9 mouse cellular contexts compared by ENCODE assay signal in genomic region chr4:141870666-141871332, GRCm38 (mm10). TPM values are rescaled to one million over a fixed set of nuclear protein-coding genes. Genes with fewer than 3 reads are reported as not detected.
A peak's percentile ranks its signal among the peaks of the same experiment; 100 is the strongest.
DNase-seq lines count a peak whose midpoint lies in the region; ATAC-seq and TF ChIP-seq lines count a peak whose summit lies in the region.
"Had no signal": no experiment of that assay in that cellular context is flagged by ENCODE, and none has a peak within 500 bp of the region (broad histone marks: within the 10 kb centered on the region; RNA-seq: fewer than 3 reads in every experiment).

No protein-coding gene starts in this region.

- no peak overlapping the region for H3K9ac ChIP-seq in hindbrain, postnatal 0 days (replicated peaks; ENCODE audit: low read length)
- no peak overlapping the region for H3K9ac ChIP-seq in hindbrain, embryonic 11.5 days (ENCODE audit: low read depth, low read length)
- H3K9ac ChIP-seq: midbrain, embryonic 12.5 days had no signal

- no peak for TF ChIP-seq POLR2A in bone marrow macrophage, adult 2 months (IDR thresholded peaks at IDR 0.05; ENCODE audit: borderline replicate concordance, low read depth, low read length)
- TF ChIP-seq POLR2A in lung, adult 2 months (IDR thresholded peaks at IDR 0.05; ENCODE audit: borderline replicate concordance, extremely low read depth, low read depth, low read length): no peak

- peak overlapping the region; percentile 38; the same call in 1 of the 2 replicates for H3K27ac ChIP-seq in hindbrain, postnatal 0 days
- H3K27ac ChIP-seq in hindbrain, embryonic 11.5 days (ENCODE audit: low read depth, low read length): no peak overlapping the region
- H3K27ac ChIP-seq in bone marrow macrophage, adult 2 months (ENCODE audit: insufficient read depth, low read depth, low read length): peak overlapping the region; percentile 96

- no peak for ATAC-seq in hindbrain, postnatal 0 days
- ATAC-seq in hindbrain, embryonic 11.5 days (ENCODE audit: low FRiP score): no peak

- 50% methylated on average over 11 of the region's 11 CpGs for WGBS in hindbrain, postnatal 0 days
- 68% methylated on average over 11 of the region's 11 CpGs for WGBS in hindbrain, embryonic 11.5 days
- 58% methylated on average over 11 of the region's 11 CpGs for WGBS in lung, adult 2 months

- no peaks in the 10 kb centered on the region for H3K27me3 ChIP-seq in hindbrain, postnatal 0 days (ENCODE audit: insufficient read depth, low read length)
- H3K27me3 ChIP-seq in hindbrain, embryonic 11.5 days (ENCODE audit: control insufficient read depth, insufficient read depth, low read length): no peaks in the 10 kb centered on the region
- H3K27me3 ChIP-seq: midbrain, embryonic 12.5 days had no signal

- DNase-seq in hindbrain, postnatal 0 days (ENCODE audit: low spot score): peak; percentile 54
- DNase-seq in hindbrain, embryonic 11.5 days (ENCODE audit: low spot score): no peak
- DNase-seq in cerebellum, postnatal 25 days: peak; percentile 67 to 75
- peak; percentile 56 for DNase-seq in lung, adult 2 months
- no peak for DNase-seq in adrenal gland, adult 18-20 months (ENCODE audit: low spot score in 2 of 2)
- no peak for DNase-seq in thymus, postnatal 0 days (ENCODE audit: low spot score)
- no peak for DNase-seq in embryo, embryonic 11 days

- TF ChIP-seq CTCF in hindbrain, postnatal 0 days (IDR thresholded peaks at IDR 0.05; ENCODE audit: low read depth): no peak; the same call in 1 of the 2 replicates
- no peak for TF ChIP-seq CTCF in bone marrow macrophage, adult 2 months (IDR thresholded peaks at IDR 0.05; ENCODE audit: low read depth, low read length)
- TF ChIP-seq CTCF in lung, adult 2 months (IDR thresholded peaks at IDR 0.05; ENCODE audit: insufficient read depth, low read length): no peak

- H3K9me3 ChIP-seq in hindbrain, postnatal 0 days (ENCODE audit: low read length): no peaks in the 10 kb centered on the region
- H3K9me3 ChIP-seq in hindbrain, embryonic 11.5 days (ENCODE audit: control insufficient read depth, low read length): no peaks in the 10 kb centered on the region
- H3K9me3 ChIP-seq: midbrain, embryonic 12.5 days had no signal

- H3K36me3 ChIP-seq in hindbrain, postnatal 0 days (ENCODE audit: insufficient read depth, low read length): no peaks in the 10 kb centered on the region
- H3K36me3 ChIP-seq in hindbrain, embryonic 11.5 days (ENCODE audit: control insufficient read depth, insufficient read depth, low read length): no peaks in the 10 kb centered on the region

- peak overlapping the region; percentile 84; the same call in 1 of the 2 replicates for H3K4me2 ChIP-seq in hindbrain, postnatal 0 days (ENCODE audit: low read depth, low read length)
- no peak overlapping the region for H3K4me2 ChIP-seq in hindbrain, embryonic 11.5 days (replicated peaks; ENCODE audit: low read depth, low read length)

- no peak overlapping the region for H3K4me3 ChIP-seq in hindbrain, postnatal 0 days (ENCODE audit: low read length)
- no peak overlapping the region for H3K4me3 ChIP-seq in hindbrain, embryonic 11.5 days (ENCODE audit: low read depth, low read length)
- H3K4me3 ChIP-seq in bone marrow macrophage, adult 2 months (ENCODE audit: insufficient read depth, low read length): peak overlapping the region; percentile 77
- no peak overlapping the region for H3K4me3 ChIP-seq in lung, adult 2 months (replicated peaks; ENCODE audit: extremely low read depth, low read depth, low read length)

- peaks cover 48% of the 10 kb centered on the region for H3K4me1 ChIP-seq in hindbrain, postnatal 0 days (ENCODE audit: insufficient read depth, low read length)
- H3K4me1 ChIP-seq in hindbrain, embryonic 11.5 days (replicated peaks; ENCODE audit: control insufficient read depth, insufficient read depth, low read length): peaks cover 8% of the 10 kb centered on the region; the same call in 1 of the 2 replicates
- peaks cover 54% of the 10 kb centered on the region for H3K4me1 ChIP-seq in bone marrow macrophage, adult 2 months (ENCODE audit: control insufficient read depth, insufficient read depth, low read length)
- peaks cover 22% of the 10 kb centered on the region for H3K4me1 ChIP-seq in lung, adult 2 months (ENCODE audit: control insufficient read depth, insufficient read depth, low read length)

RNA-seq across cellular contexts. Expression of gene Efhd2, which starts 3.9 kb away (rescaled TPM):
- 39.4 and 49.2 TPM in 2 replicates for total RNA-seq in hindbrain, postnatal 0 days (2014; rRNA removed)
- polyA plus RNA-seq in hindbrain, postnatal 0 days (2015; fragmentation: Nextera tagmentation; extraction: Ambion mirVana): 62.5 and 64.8 TPM in 2 replicates
- polyA plus RNA-seq in hindbrain, embryonic 11.5 days (2014; fragmentation: Nextera tagmentation; extraction: Ambion mirVana): 25.0 and 26.1 TPM in 2 replicates
- 491 and 499 TPM in 2 replicates for polyA plus RNA-seq in bone marrow macrophage, adult 2 months (2012; ENCODE audit: insufficient read depth, insufficient read length, missing spikeins)
- polyA plus RNA-seq in lung, adult 2 months (2012; rRNA removed): 95.0 and 116 TPM in 2 replicates
- total RNA-seq in adrenal gland, adult 18-20 months (2021): 10 to 100 TPM; 26.3 to 28.4 TPM
- 88.4 and 90.4 TPM in 2 replicates for polyA plus RNA-seq in thymus, postnatal 0 days (2015; fragmentation: Nextera tagmentation; extraction: Ambion mirVana)

RNA-seq across cellular contexts. Expression of gene Ctrc, which starts 24.6 kb away (rescaled TPM):
- not detected in 2 replicates for total RNA-seq in hindbrain, postnatal 0 days (2014; rRNA removed)
- not detected in 2 replicates for polyA plus RNA-seq in hindbrain, postnatal 0 days (2015; fragmentation: Nextera tagmentation; extraction: Ambion mirVana)
- not detected in 2 replicates for polyA plus RNA-seq in hindbrain, embryonic 11.5 days (2014; fragmentation: Nextera tagmentation; extraction: Ambion mirVana)
- not detected in 2 replicates for polyA plus RNA-seq in bone marrow macrophage, adult 2 months (2012; ENCODE audit: insufficient read depth, insufficient read length, missing spikeins)
- 4.7 TPM in 1 of 2 replicates, not detected in the other for polyA plus RNA-seq in lung, adult 2 months (2012; rRNA removed)
- total RNA-seq in adrenal gland, adult 18-20 months (2021): not detected
- polyA plus RNA-seq in thymus, postnatal 0 days (2015; fragmentation: Nextera tagmentation; extraction: Ambion mirVana): 0.30 TPM in 1 of 2 replicates, not detected in the other
- polyA plus RNA-seq: midbrain, embryonic 12.5 days had no signal

RNA-seq across cellular contexts. Expression of gene Cela2a, which starts 44.8 kb away (rescaled TPM):
- not detected in 2 replicates for total RNA-seq in hindbrain, postnatal 0 days (2014; rRNA removed)
- 0.23 and 0.26 TPM in 2 replicates for polyA plus RNA-seq in hindbrain, postnatal 0 days (2015; fragmentation: Nextera tagmentation; extraction: Ambion mirVana)
- polyA plus RNA-seq in hindbrain, embryonic 11.5 days (2014; fragmentation: Nextera tagmentation; extraction: Ambion mirVana): not detected in 2 replicates
- not detected in 2 replicates for polyA plus RNA-seq in bone marrow macrophage, adult 2 months (2012; ENCODE audit: insufficient read depth, insufficient read length, missing spikeins)
- 1.5 and 37.8 TPM in 2 replicates for polyA plus RNA-seq in lung, adult 2 months (2012; rRNA removed)
- not detected for total RNA-seq in adrenal gland, adult 18-20 months (2021)
- polyA plus RNA-seq in thymus, postnatal 0 days (2015; fragmentation: Nextera tagmentation; extraction: Ambion mirVana): 0.12 and 0.13 TPM in 2 replicates
- polyA plus RNA-seq: midbrain, embryonic 12.5 days had no signal

Comparison
In these comparisons a context has a peak if more than half of its experiments do, and no peak if none do; other contexts are left out.
1. DNase-seq: peak in hindbrain, postnatal 0 days (single experiment), cerebellum, postnatal 25 days (2 of 2) and lung, adult 2 months (single experiment); none in hindbrain, embryonic 11.5 days (single experiment), adrenal gland, adult 18-20 months (0 of 2), thymus, postnatal 0 days (single experiment) and embryo, embryonic 11 days (single experiment).